ENCODE assay signal across 16 mouse cellular contexts in genomic region chr8:70246622-70247021, GRCm38 (mm10).
"Had no signal": no experiment of that assay in that cellular context is flagged by ENCODE, and none has a peak within 500 bp of the region (broad histone marks: within the 10 kb centered on the region; RNA-seq: fewer than 3 reads in every experiment).

No protein-coding gene starts in this region.

- H3K4me3 ChIP-seq: left cerebral cortex, adult 2 months; liver, embryonic 13.5 days; midbrain, embryonic 12.5 days; midbrain, embryonic 15.5 days; neural tube, embryonic 13.5 days; stomach, embryonic 15.5 days had no signal

- DNase-seq: kidney, postnatal 36 days; layer of hippocampus, postnatal 36 days; liver, embryonic 13.5 days; lung, adult 2 months; lung, postnatal 14 days; retina, postnatal 1 day; right cerebral cortex, postnatal 25 days; spleen, adult 18-20 months; thymus, postnatal 25 days had no signal

- H3K27ac ChIP-seq: kidney, postnatal 0 days; left cerebral cortex, adult 2 months; liver, embryonic 13.5 days; macrophage; midbrain, embryonic 12.5 days; midbrain, embryonic 15.5 days; neural tube, embryonic 13.5 days; stomach, embryonic 15.5 days had no signal
